Mouse (Mus musculus) hindbrain, embryonic 10.5 days (tissue): ENCODE results near the gene Vamp5. TPM values are rescaled to one million over a fixed set of nuclear protein-coding genes. Genes with fewer than 3 reads are reported as not detected.

Experiments
- DNase-seq: peaks from one replicate; pipeline ENCODE4 v3.0.0-alpha.2; 2017; ENCODE audit warnings: low spot score
- H3K27ac ChIP-seq: fragments of 300-500 bp; sonication (generic); 2 replicates; pipeline ENCODE4 v1.5.1; 2016; ENCODE audit warnings: mild to moderate bottlenecking, moderate library complexity
- H3K27me3 ChIP-seq: fragments of 300-500 bp; sonication (generic); 2 replicates; pipeline ENCODE4 v1.6.1; 2016; ENCODE audit warnings: mild to moderate bottlenecking; ENCODE audit not compliant: poor library complexity, insufficient read depth, severe bottlenecking
- H3K36me3 ChIP-seq: fragments of 300-500 bp; sonication (generic); 2 replicates; pipeline ENCODE4 v1.6.1; 2016; ENCODE audit warnings: mild to moderate bottlenecking, moderate library complexity
- H3K4me1 ChIP-seq: fragments of 300-500 bp; sonication (generic); replicated peaks from 2 replicates; pipeline ENCODE4 v1.6.1; 2016; ENCODE audit warnings: mild to moderate bottlenecking
- H3K4me3 ChIP-seq: fragments of 300-500 bp; sonication (generic); 2 replicates; pipeline ENCODE4 v1.5.1; 2016; ENCODE audit warnings: mild to moderate bottlenecking, moderate library complexity
- H3K9me3 ChIP-seq: fragments of 300-500 bp; sonication (generic); 2 replicates; pipeline ENCODE4 v1.6.1; 2016; ENCODE audit warnings: mild to moderate bottlenecking, moderate library complexity
- WGBS: fragments of 180-500 bp; shearing (Covaris S2); methylation state at CpG from one replicate; pipeline ENCODE4 v1.1.7; 2016; 5-methylcytosine and 5-hydroxymethylcytosine counted together
- polyA plus RNA-seq: library from polyadenylated mRNA; unstranded; fragments of >200 nt; fragmentation: Nextera tagmentation; extraction: Ambion mirVana; gene quantifications from 2 replicates; pipeline ENCODE4 v1.2.1, GENCODE M21; 2016

Vamp5 gene
- polyA plus RNA-seq: 13.6 and 15.8 TPM in 2 replicates

- Histone ChIP-seq H3K9me3 (no peaks in the 10 kb centered on the region), H3K4me1 (peaks cover 10% of the 10 kb centered on the region), H3K27ac (peak within 1 kb of the TSS; percentile 71), H3K4me3 (peak within 1 kb of the TSS; percentile 55), H3K36me3 (no peaks in the 10 kb centered on the region), H3K27me3 (peaks cover 40% of the 10 kb centered on the region)
- 2% methylated on average over 49 of the region's 49 CpGs for whole genome bisulfite sequencing
- peak; percentile 39 for DNase-seq
These were observed at the start of gene Vamp5 for GRCm38 (mm10) chr6:72380131-72380770. Gene Vamp5, minus strand, starts transcription at chr6:72380468.

- 92% methylated on average over 21 of the region's 21 CpGs for WGBS
- H3K27ac ChIP-seq: no peak overlapping the region
- H3K4me3 ChIP-seq: no peak overlapping the region
- no peak for DNase-seq
- H3K9me3 ChIP-seq: no peaks in the 10 kb centered on the region
- H3K36me3 ChIP-seq: peaks cover 94% of the 10 kb centered on the region
- no peaks in the 10 kb centered on the region for H3K27me3 ChIP-seq
- no peaks in the 10 kb centered on the region for H3K4me1 ChIP-seq
These were observed 49.0 kb upstream of the Vamp5 start for GRCm38 (mm10) chr6:72429061-72429842.

- Histone ChIP-seq H3K36me3 (peaks cover 94% of the 10 kb centered on the region), H3K9me3 (no peaks in the 10 kb centered on the region), H3K27me3 (no peaks in the 10 kb centered on the region), H3K4me3 (no peak overlapping the region), H3K27ac (no peak overlapping the region), H3K4me1 (no peaks in the 10 kb centered on the region)
- peak; percentile 71 for DNase-seq
- WGBS: 39% methylated on average over 8 of the region's 8 CpGs
These were observed 47.8 kb upstream of the Vamp5 start for GRCm38 (mm10) chr6:72428036-72428435.

GRCm38 (mm10) chr6:72425646-72426045, 45.4 kb upstream of the Vamp5 start:
- Histone ChIP-seq H3K9me3 (no peaks in the 10 kb centered on the region), H3K36me3 (peaks cover 90% of the 10 kb centered on the region), H3K27ac (no peak overlapping the region), H3K4me1 (no peaks in the 10 kb centered on the region), H3K4me3 (no peak overlapping the region), H3K27me3 (no peaks in the 10 kb centered on the region)
- WGBS: 92% methylated on average over 11 of the region's 11 CpGs
- DNase-seq: no peak

GRCm38 (mm10) chr6:72420901-72421300, 40.6 kb upstream of the Vamp5 start:
- Histone ChIP-seq H3K4me1 (no peaks in the 10 kb centered on the region), H3K27me3 (no peaks in the 10 kb centered on the region), H3K36me3 (peaks cover 81% of the 10 kb centered on the region), H3K27ac (no peak overlapping the region), H3K9me3 (no peaks in the 10 kb centered on the region), H3K4me3 (no peak overlapping the region)
- 93% methylated on average over 10 of the region's 10 CpGs for WGBS
- no peak for DNase-seq

GRCm38 (mm10) chr6:72419806-72420205, 39.5 kb upstream of the Vamp5 start:
- WGBS: 88% methylated on average over 1 of the region's 1 CpGs
- peaks cover 70% of the 10 kb centered on the region for H3K36me3 ChIP-seq

GRCm38 (mm10) chr6:72418279-72418678, 38.0 kb upstream of the Vamp5 start:
- Histone ChIP-seq H3K4me3 (no peak overlapping the region), H3K36me3 (peaks cover 55% of the 10 kb centered on the region), H3K27ac (no peak overlapping the region), H3K4me1 (peaks cover 16% of the 10 kb centered on the region), H3K27me3 (no peaks in the 10 kb centered on the region), H3K9me3 (no peaks in the 10 kb centered on the region)
- 93% methylated on average over 4 of the region's 4 CpGs for WGBS
- no peak for DNase-seq

More at GRCm38 (mm10) chr6:72419806-72420205, 39.5 kb upstream of the Vamp5 start:
- no peak for DNase-seq
- no peaks in the 10 kb centered on the region for H3K9me3 ChIP-seq
- H3K4me3 ChIP-seq: no peak overlapping the region
- H3K27me3 ChIP-seq: no peaks in the 10 kb centered on the region
- H3K27ac ChIP-seq: no peak overlapping the region
- H3K4me1 ChIP-seq: peaks cover 7% of the 10 kb centered on the region

- 88% methylated on average over 7 of the region's 7 CpGs for WGBS
- peaks cover 16% of the 10 kb centered on the region for H3K4me1 ChIP-seq
- no peak overlapping the region for H3K27ac ChIP-seq
- H3K36me3 ChIP-seq: peaks cover 37% of the 10 kb centered on the region
- DNase-seq: no peak
- no peaks in the 10 kb centered on the region for H3K9me3 ChIP-seq
- H3K27me3 ChIP-seq: no peaks in the 10 kb centered on the region
- H3K4me3 ChIP-seq: no peak overlapping the region
These were observed 35.9 kb upstream of the Vamp5 start for GRCm38 (mm10) chr6:72415964-72416772.

GRCm38 (mm10) chr6:72415181-72415580, 34.9 kb upstream of the Vamp5 start:
- peak overlapping the region; percentile 80 for H3K4me3 ChIP-seq

GRCm38 (mm10) chr6:72414076-72414756, 33.9 kb upstream of the Vamp5 start, which contains the start of gene Ggcx:
Gene Ggcx, plus strand, starts transcription at chr6:72414308.
- H3K36me3 ChIP-seq: peaks cover 18% of the 10 kb centered on the region
- peak; percentile 95 for DNase-seq
- H3K9me3 ChIP-seq: no peaks in the 10 kb centered on the region
- peak within 1 kb of the TSS; percentile 80 for H3K4me3 ChIP-seq
- 2% methylated on average over 33 of the region's 33 CpGs for WGBS
- peaks cover 16% of the 10 kb centered on the region for H3K4me1 ChIP-seq
- no peaks in the 10 kb centered on the region for H3K27me3 ChIP-seq
- peak within 1 kb of the TSS; percentile 88 for H3K27ac ChIP-seq

More at GRCm38 (mm10) chr6:72415181-72415580, 34.9 kb upstream of the Vamp5 start:
- 85% methylated on average over 5 of the region's 5 CpGs for WGBS
- no peak for DNase-seq
- H3K27ac ChIP-seq: no peak overlapping the region
- H3K27me3 ChIP-seq: no peaks in the 10 kb centered on the region
- H3K4me1 ChIP-seq: peaks cover 16% of the 10 kb centered on the region
- H3K9me3 ChIP-seq: no peaks in the 10 kb centered on the region
- H3K36me3 ChIP-seq: peaks cover 27% of the 10 kb centered on the region

- H3K4me1 ChIP-seq: peaks cover 16% of the 10 kb centered on the region
- no peak overlapping the region for H3K27ac ChIP-seq
- no peak overlapping the region for H3K4me3 ChIP-seq
- 86% methylated on average over 7 of the region's 7 CpGs for WGBS
- no peaks in the 10 kb centered on the region for H3K27me3 ChIP-seq
- no peak for DNase-seq
- no peaks in the 10 kb centered on the region for H3K9me3 ChIP-seq
- H3K36me3 ChIP-seq: no peaks in the 10 kb centered on the region
These were observed 30.2 kb upstream of the Vamp5 start for GRCm38 (mm10) chr6:72410518-72410917.

- H3K4me3 ChIP-seq: no peak overlapping the region
- no peaks in the 10 kb centered on the region for H3K36me3 ChIP-seq
- no peak for DNase-seq
- no peaks in the 10 kb centered on the region for H3K27me3 ChIP-seq
- 32% methylated on average over 1 of the region's 1 CpGs for WGBS
- H3K4me1 ChIP-seq: peaks cover 12% of the 10 kb centered on the region
- H3K27ac ChIP-seq: no peak overlapping the region
- no peaks in the 10 kb centered on the region for H3K9me3 ChIP-seq
These were observed 29.7 kb upstream of the Vamp5 start for GRCm38 (mm10) chr6:72410003-72410402.
